Mouse (Mus musculus): ENCODE data around the gene Zfp280b.
"Not testable (repeated sequence)": the region's sequence is repeated elsewhere in the genome, so short reads cannot be mapped to it uniquely, and the experiment has no call there.

Zfp280b gene

DNA sequence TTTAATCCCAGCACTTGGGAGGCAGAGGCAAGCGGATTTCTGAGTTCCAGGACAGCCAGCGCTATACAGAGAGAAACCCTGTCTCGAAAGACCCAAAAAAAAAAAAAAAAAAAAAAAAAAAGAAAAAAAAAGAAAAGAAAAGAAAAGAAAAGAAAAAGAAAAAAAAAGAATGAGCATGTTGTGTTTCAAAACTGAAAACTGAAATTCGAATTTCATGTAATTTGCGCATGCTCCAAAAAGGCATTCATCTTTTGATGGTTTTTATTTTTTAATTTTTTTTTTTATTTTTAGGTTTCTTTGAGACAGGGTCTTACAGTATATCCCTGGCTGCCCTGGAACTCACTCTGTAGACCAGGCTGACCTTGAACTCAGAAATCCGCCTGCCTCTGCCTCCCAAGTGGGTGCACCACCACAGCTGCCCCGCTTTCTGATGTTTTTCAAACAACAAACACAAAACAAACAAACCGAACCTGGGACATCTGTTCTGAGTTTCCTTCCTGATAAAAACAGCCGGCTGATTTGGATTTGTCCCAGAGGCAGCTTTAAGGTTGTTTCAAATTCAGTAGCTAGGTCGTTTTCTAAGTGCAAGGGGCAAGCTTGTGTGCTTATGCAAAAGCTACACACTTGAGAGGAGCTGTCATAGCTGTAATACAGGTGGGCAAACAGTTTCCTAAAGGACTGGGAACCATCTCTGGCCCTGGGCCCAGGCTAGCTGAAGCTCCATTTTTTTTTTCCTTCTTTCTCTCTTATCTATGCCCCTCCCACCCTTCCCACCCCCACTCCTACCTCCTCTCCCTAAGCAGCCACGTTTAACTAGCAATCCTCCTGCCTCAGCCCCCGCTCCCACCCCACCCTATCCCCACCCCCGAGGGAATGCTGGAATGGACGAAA lies 694 bp upstream of the Zfp280b start:
- DNase-seq = peak; percentile 49

DNA sequence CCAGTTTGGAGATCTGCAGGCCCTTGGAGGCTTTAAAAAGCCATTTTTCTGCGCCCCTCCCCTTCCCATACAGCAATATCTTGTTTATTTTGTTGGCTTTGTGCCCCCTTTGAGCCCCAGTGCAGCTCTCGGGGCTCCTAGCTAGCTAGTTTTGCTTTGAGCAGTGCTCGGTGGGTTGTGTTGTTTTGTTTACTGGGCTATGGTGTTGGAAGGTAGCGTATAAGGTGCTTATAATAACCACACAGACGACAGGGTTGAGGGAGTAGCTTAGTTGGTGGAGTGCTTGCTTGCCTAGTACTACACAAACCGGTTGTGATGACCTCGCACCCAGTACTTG lies 637 bp downstream of the Zfp280b start:
- DNase-seq = no peak

DNA sequence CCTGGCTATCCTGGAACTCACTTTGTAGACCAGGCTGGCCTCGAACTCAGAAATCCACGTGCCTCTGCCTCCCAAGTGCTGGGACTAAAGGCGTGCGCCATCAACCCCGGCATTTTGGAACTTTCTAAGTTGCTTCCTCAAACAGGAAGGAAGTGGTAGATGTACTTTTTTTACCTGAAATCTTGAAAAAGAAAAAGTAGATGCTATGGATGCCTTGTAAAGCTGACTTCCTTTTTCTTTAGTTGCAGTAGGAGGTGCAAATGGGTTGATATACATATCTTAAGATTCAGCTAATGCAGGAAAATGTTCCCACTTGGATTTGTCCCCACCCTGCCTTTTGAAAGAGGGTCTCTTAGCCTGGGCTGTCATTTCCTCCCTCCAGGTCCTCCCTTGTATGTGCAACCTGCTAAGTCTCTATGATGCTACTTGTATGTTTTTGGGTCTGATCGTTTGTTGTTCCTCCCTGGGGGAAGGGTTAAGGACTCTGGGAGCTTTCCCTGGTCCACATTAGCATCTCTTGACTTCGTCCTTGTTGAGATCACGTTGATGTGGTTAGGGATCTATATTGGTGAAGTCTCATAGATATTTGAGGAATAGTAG lies 1.7 kb downstream of the Zfp280b start:
- no peak for DNase-seq

GRCm38 (mm10) chr10:76035277-76035676 lies 2.8 kb downstream of the Zfp280b start:
- DNase-seq = no peak

DNA sequence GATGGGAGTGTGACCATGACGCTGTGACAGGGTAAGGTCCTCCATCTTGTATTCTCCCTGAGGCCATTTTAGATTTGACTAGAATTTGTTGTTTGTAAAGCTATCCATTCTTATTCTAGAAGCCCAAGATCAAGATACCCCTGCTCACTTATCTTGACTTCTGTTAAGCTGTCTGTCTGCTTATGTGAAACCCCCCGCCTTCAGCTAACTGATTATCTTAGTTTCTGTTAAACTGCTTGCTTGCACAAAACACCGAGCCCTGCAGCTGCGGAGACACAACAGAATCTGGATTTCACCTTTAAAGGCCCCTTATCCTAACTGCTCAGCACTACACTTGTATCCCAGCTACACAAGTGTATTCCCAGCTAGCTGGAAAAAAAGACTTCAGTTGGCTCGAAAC lies 4.5 kb downstream of the Zfp280b start:
- DNase-seq = no peak

DNA sequence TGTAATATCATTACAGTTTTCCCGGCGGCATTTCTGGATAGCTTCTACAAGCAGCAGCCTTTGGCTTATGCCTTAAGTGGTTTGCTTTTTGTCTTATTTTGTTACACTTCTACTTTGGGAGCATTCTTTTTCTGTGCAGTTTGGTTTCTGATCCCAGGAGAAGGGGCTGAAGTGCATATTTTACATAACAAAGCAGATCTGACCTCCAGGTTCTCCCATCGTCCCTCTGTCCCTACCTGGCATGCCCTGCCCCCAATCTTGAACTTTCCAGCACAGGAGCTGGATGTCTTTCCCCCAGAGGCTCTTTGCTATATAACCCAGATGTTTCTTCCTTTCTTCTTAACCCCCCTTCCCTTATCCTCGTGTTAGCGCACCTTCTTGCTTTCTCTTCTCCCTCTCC lies 12.9 kb downstream of the Zfp280b start:
- no peak for DNase-seq

GRCm38 (mm10) chr10:76046754-76047153 lies 14.3 kb downstream of the Zfp280b start:
- no peak for DNase-seq

GRCm38 (mm10) chr10:76047182-76047869 lies 14.9 kb downstream of the Zfp280b start:
- no peak for DNase-seq

DNA sequence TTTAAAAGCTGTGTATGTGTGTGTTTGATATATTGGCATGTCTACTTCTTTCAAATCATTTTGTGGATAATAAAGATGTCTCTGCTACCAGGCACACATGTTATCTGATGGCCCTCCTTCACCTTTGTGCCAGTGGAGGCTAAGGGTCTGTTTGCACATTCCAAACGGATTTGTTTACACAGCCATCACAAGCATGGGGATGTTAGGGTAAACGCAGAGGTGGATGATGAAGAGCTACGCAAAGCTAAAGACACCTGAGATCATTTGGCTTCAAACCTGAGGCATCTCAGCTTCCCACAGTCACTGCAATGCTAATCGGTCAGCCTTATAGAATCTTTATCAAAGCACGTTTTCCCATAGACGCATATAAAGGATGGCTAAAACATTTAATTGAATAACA lies 16.5 kb downstream of the Zfp280b start:
- no peak for DNase-seq

DNA sequence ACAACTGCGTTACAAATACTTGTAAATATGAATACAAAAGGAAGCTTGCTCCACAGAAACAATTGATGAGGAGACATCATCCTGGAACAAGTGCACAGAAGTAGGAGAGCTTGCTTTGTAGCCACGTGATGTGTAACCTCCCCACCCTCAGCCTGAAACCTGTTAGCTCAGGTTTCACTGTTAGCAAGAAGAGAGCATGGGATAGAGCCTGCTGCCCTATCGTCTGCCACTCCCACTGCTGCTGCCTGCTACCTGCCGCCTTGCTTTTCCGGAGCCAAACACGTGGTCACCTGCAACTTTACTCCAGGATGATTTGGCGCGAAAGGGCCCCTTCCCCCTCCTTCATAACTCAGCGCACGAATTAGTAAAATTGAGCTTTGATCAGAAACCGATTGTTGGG lies 19.4 kb downstream of the Zfp280b start:
- DNase-seq = no peak

DNA sequence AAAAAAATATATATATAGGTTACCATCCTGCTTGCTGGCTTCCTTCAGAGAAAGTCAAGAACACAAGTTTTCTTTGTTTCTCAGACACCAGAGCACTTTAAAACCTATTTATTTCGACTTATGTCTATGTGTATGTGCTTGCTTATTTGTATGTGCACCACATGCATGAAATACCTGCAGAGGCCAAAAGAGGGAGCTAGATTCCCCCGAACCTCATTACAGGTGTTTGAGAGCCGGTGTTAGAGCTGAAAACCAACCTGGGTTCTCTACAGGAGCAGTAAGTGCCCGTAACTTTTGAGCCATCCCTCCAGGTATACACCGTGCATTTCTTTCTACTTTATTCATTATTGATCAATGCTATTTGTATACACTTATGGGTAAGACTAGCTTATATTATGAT lies 30.0 kb downstream of the Zfp280b start:
- no peak for DNase-seq

DNA sequence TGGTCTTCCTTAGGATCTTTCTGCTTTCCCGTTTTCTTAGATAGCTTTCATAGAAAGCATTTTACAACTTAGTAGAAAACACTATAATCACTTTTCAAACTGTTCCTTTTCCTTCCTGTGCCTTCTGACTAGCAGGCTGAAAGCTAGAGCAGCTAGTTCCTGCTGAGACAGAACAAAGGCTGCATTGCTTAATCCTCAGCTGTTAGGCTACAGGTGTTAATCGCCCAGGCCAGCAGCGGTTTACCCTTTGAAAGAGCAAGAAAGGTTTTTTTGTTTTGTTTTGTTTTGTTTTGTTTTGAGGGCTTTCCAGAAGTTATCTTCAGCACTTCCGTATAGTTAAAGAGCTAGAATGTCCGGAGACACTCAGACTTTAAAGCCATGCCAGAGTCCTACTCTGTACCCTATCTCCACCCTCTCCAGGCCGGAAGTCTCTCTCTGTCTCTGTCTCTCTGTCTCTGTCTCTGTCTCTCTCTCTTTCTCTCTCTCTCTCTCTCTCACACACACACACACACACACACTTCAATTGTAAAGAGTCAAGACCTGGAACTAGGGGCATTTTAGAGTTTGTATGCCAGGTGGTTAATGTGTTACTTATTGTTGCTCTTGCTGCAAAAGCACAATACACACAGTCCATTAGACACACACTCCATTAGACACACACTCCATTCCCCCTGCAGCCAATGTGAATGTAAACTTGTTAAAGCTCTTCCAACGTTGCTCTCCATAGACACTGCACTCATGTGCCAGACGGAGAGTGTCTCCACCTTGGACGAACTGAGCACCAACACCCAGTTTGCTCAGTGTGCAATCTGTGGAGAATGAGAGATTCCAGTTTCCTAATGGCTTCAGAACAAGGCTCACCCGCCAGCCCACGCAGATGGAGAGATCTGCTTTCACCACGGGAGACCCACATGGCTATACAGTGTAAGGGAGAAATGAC lies 35.5 kb downstream of the Zfp280b start:
- DNase-seq = peak; percentile 43

- DNase-seq = not testable (repeated sequence)
These were observed 39.6 kb downstream of the Zfp280b start for GRCm38 (mm10) chr10:76072080-76072479.

DNA sequence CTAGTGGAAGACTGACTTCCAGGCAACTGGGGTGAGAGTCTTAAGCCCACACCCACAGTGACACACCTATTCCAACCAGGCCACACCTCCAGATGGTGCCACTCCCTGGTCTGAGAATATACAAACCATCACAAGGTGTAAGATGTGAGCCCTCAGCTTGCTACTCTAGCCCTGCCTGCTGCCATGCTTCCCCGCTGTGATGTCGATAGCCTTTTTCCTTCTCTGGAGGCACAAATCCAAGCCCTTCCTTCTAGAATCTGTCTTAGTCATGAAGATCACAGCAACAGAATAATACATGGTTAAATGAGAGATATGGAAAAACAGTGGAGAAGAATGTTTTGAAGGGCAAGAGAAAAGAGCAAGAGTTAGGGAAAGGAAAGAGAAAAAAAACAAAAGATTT lies 44.6 kb downstream of the Zfp280b start:
- DNase-seq = not testable (repeated sequence)
